Mouse (Mus musculus) erythroblast, embryonic 14.5 days (primary cell): ENCODE data around the gene Zfp536. TPM values are rescaled to one million over a fixed set of nuclear protein-coding genes. Genes with fewer than 3 reads are reported as not detected.

Experiments
- H3K27me3 ChIP-seq: 2 replicates; pipeline ENCODE4 v1.6.1; 2012; ENCODE audit warnings: inconsistent platforms; ENCODE audit not compliant: control insufficient read depth
- H3K36me3 ChIP-seq: 2 replicates; pipeline ENCODE4 v1.6.1; 2012; ENCODE audit warnings: mild to moderate bottlenecking, inconsistent platforms; ENCODE audit not compliant: control insufficient read depth
- H3K4me1 ChIP-seq: 2 replicates; pipeline ENCODE4 v1.6.1; 2012; ENCODE audit warnings: inconsistent platforms; ENCODE audit not compliant: control insufficient read depth
- H3K4me3 ChIP-seq: replicated peaks from 2 replicates; pipeline ENCODE3; 2012; ENCODE audit warnings: moderate library complexity, mild to moderate bottlenecking, inconsistent platforms
- H3K9me3 ChIP-seq: 2 replicates; pipeline ENCODE4 v1.6.1; 2012; ENCODE audit warnings: low read length, inconsistent platforms, mixed read lengths; ENCODE audit not compliant: control insufficient read depth
- GATA1 ChIP-seq: IDR thresholded peaks from 2 replicates; pipeline ENCODE4 v1.6.1; 2012; ENCODE audit warnings: low read length, inconsistent platforms, mixed read lengths
- TAL1 ChIP-seq: IDR thresholded peaks from 3 replicates; pipeline ENCODE4 v1.6.1; 2012; ENCODE audit warnings: low read length, inconsistent platforms, mixed read lengths
- polyA plus RNA-seq: library from polyadenylated mRNA; stranded (reverse); fragments of >175 nt; gene quantifications from 2 replicates; pipeline ENCODE4 v1.2.3, GENCODE M21; 2012

Zfp536 gene
- polyA plus RNA-seq, 1 experiment, result not detected

DNA sequence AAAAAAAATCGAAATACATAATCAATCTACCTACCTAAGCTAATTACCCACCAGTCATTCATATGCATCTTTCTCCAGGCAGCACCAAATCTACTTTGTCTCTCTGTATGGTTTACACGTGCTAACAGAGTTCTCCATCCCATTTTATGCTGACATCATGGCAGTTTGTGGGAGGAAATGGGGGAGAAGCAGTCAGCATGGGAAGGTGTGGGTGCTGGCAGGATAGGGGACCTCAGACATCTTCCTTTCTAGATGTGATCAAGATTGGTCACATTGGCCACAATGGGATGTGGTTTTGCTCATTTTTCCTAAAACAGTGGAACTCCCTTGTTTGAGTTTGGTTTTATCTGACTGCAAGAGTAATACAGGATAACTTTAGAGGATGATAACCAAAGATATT lies 252.0 kb downstream of the Zfp536 start:
- H3K4me3 ChIP-seq, result no peak overlapping the region
- no peaks in the 10 kb centered on the region for H3K36me3 ChIP-seq
- H3K27me3 ChIP-seq, result no peaks in the 10 kb centered on the region
- no peak for TF ChIP-seq GATA1
- TF ChIP-seq TAL1, result no peak
- no peaks in the 10 kb centered on the region; the same call in 1 of the 2 replicates for H3K9me3 ChIP-seq
- H3K4me1 ChIP-seq, result no peaks in the 10 kb centered on the region

DNA sequence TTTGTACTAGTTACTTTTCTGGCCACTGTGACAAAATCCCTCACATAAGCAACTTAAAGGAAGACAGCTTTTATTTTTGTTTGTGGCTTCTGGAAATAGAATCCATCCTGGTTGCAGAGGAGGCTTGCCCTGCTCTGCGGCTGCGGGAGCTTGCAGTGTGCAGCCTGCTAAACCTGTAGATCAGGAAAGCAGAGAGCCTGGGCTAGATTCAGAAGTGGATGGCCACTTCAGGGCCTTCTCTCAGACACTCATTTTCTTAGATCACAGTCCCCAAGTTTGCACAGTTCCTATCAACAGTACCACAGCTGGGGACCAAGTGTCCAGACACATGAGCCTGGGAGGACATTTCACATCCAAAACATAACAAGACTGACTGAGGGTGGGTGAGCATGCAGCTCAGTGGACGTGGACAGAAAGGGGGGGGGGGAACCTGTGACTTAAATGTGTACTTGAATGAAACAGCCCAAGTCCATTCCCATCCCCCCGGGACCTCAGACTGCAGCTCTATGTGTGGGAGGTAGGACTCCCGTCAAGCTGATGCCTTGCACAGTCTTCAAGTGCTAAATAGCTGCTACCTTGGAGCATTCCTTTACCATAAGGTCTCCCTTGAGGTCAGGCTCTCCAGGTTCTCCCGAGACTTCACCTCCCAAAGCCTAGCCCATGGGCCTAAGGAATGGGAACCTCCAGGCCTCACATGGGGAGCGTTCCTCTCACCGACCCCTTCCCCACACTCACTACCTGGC lies 262.3 kb downstream of the Zfp536 start:
- H3K27me3 ChIP-seq, result no peaks in the 10 kb centered on the region
- H3K36me3 ChIP-seq, result no peaks in the 10 kb centered on the region
- H3K9me3 ChIP-seq, result no peaks in the 10 kb centered on the region
- no peak for TF ChIP-seq TAL1
- TF ChIP-seq GATA1, result no peak
- H3K4me3 ChIP-seq, result no peak overlapping the region
- H3K4me1 ChIP-seq, result no peaks in the 10 kb centered on the region

DNA sequence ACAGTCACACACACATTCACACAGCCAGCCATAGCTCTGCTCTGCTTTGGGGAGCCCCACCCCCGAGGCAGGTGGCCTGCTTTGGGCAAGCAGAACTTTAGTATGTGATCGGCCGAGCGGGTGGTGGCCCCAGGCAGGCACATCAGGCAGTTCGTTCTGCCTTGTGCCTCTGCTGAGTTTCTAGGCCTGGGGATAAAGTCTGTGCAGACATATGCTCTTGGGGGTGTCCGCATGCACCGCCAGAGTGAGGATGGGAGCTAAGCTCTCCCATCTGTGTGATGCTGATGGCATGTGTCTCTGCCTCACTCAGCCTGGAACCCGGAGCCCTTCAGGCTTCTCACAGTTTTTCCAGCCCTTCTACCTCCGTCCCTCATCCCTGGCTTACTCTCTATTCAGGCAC lies 263.7 kb downstream of the Zfp536 start:
- H3K4me3 ChIP-seq, result no peak overlapping the region
- no peaks in the 10 kb centered on the region for H3K9me3 ChIP-seq
- no peaks in the 10 kb centered on the region for H3K36me3 ChIP-seq
- TF ChIP-seq TAL1 (no peak), GATA1 (no peak)
- H3K4me1 ChIP-seq, result no peaks in the 10 kb centered on the region
- no peaks in the 10 kb centered on the region for H3K27me3 ChIP-seq

DNA sequence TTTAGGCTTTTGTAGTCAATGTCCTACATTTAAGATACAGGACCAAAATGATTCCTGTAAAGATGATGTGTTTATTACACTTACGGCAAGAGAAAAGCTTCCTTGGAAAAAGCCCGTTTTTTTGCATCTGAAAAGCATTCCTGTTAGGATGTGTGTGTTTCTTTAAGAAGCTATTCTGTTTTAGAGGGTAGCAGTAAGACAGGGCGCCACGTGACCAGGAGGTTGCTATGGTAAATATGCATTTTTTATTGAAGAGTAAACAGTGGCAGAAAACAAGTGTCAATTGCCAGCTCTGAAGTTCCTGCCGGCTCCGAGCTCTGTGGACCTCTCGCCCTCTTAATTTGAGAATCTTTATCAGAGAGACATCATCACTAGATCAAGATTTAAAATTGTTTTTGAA lies 267.9 kb downstream of the Zfp536 start:
- Histone ChIP-seq H3K4me1 (no peaks in the 10 kb centered on the region), H3K27me3 (no peaks in the 10 kb centered on the region), H3K36me3 (no peaks in the 10 kb centered on the region), H3K4me3 (no peak overlapping the region), H3K9me3 (no peaks in the 10 kb centered on the region)
- TF ChIP-seq GATA1 (no peak), TAL1 (no peak)

DNA sequence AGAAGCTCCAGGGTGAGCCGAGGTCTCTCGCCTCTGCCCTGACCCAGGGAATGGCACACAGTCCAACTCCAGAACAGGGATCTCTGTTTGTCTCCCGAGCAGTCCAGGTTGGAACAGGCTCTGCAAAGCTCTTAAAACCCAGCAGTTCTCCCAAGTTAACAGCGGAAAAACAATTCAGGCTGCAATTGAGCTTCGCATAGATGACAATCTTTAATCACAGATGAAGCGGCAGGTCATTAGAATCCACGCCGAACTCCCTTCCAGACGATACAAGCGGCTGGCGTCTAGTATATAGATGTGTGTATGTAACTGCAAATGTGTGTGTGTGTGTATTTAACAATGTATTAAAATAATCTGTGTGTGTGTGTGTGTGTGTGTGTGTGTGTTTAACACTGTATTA lies 268.3 kb downstream of the Zfp536 start:
- Histone ChIP-seq H3K9me3 (no peaks in the 10 kb centered on the region), H3K36me3 (no peaks in the 10 kb centered on the region), H3K27me3 (no peaks in the 10 kb centered on the region), H3K4me3 (no peak overlapping the region), H3K4me1 (no peaks in the 10 kb centered on the region)
- TF ChIP-seq TAL1 (no peak), GATA1 (no peak)

DNA sequence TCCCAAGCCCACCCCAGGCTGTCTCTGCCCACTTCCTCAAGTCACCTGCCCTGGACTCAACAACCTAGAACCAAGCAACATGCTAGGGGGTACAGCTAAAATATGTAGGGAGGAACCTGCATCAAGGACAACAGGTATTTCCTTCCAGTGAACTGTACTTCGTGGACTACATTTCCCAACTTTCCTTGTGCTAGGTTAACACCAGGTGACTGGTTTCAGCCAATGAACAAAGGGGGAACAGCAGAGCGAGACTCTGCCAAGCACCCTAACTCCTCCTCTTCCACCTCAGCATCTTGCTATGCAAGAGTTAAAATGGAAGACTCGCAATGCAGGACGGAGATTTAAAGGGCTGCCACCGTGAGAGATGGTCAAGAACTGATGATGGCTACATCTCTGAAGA lies 274.6 kb downstream of the Zfp536 start:
- H3K4me1 ChIP-seq, result no peaks in the 10 kb centered on the region
- TF ChIP-seq TAL1, result no peak
- no peak for TF ChIP-seq GATA1
- H3K4me3 ChIP-seq, result no peak overlapping the region
- H3K36me3 ChIP-seq, result no peaks in the 10 kb centered on the region
- no peaks in the 10 kb centered on the region for H3K27me3 ChIP-seq
- no peaks in the 10 kb centered on the region for H3K9me3 ChIP-seq

DNA sequence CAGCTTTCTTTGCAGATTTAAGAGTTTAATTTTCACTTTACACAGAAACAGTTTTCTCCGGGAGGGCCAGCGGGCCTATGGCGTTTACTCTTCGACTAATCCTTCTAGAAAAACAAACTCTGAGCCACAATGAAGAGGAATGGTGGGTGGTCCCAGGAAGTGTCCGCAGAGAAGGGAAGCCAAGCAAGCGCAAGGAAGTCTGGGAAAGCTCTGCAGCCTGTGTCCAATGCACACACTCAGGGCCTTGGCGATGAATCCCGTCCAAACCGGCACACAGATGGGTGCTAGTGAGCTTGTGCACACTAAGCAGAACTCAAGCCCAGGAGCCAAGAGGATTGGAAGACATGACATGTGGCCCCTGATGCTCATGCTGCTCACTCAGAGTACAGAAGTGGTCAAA lies 276.9 kb downstream of the Zfp536 start:
- TF ChIP-seq TAL1 (no peak), GATA1 (no peak)
- Histone ChIP-seq H3K4me1 (no peaks in the 10 kb centered on the region), H3K36me3 (no peaks in the 10 kb centered on the region), H3K4me3 (no peak overlapping the region), H3K9me3 (no peaks in the 10 kb centered on the region), H3K27me3 (no peaks in the 10 kb centered on the region)

DNA sequence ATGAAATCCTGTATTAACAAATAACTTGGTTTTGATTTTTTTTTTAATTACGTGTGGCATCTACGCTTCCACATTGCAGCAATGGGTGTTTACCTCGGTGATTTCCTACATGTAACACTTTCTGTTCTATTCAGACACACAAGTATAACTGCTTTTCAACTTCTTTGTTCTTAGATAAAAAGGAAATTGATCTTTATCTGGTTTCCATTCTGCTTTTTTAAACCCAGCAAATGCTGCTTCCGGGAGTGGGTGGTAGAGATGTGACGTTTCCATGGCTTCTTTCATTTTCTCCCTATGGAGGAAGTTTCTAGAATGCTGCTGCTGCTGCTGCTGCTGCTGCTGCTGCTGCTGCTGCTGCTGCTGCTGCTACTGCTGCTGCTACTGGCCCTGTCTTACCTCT lies 283.1 kb downstream of the Zfp536 start:
- TF ChIP-seq GATA1 (no peak), TAL1 (no peak)
- no peaks in the 10 kb centered on the region for H3K4me1 ChIP-seq
- H3K27me3 ChIP-seq, result no peaks in the 10 kb centered on the region
- no peaks in the 10 kb centered on the region for H3K9me3 ChIP-seq
- no peaks in the 10 kb centered on the region for H3K36me3 ChIP-seq
- H3K4me3 ChIP-seq, result no peak overlapping the region

DNA sequence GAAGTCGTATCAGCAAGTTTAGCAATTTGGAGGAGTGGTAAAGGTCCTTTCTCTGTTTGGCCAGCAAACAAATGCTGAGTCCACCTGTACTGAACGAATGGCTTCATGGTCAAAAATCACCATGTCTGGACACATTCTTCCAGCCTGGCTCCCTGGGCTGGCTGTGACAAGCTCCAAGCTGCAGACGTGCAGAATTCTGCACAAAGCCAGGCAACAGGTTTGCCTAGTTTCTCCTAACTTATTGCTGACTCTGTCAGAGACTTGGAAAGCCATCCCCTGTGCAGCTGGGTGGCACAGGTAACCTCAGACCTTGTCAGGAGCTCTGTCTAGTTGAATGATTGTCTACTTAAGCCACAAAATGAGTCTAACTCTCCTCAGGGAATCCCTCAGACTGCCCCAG lies 288.5 kb downstream of the Zfp536 start:
- TF ChIP-seq TAL1 (no peak), GATA1 (no peak)
- H3K9me3 ChIP-seq, result peaks cover 3% of the 10 kb centered on the region; the same call in 1 of the 2 replicates
- no peaks in the 10 kb centered on the region for H3K36me3 ChIP-seq
- H3K4me3 ChIP-seq, result no peak overlapping the region
- H3K27me3 ChIP-seq, result no peaks in the 10 kb centered on the region
- H3K4me1 ChIP-seq, result no peaks in the 10 kb centered on the region

DNA sequence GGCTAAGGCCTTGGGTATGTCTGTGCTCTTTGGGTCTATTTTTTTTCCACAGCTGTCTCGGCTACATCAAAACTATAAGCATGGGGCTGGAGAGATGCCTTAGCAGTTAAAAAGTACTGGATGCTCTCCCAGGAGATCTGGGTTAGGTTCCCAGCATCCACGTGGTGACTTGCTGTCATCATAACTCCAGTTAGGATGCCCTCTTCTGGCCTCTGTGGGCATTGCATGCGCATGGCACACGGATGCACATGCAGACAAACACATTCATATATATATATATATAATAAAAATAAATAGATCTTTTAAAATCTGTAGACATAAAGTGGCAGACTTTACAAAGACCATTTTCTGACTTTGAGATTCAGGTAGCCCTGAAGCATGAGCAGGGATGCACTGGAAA lies 290.9 kb downstream of the Zfp536 start:
- no peaks in the 10 kb centered on the region for H3K4me1 ChIP-seq
- no peaks in the 10 kb centered on the region for H3K36me3 ChIP-seq
- H3K27me3 ChIP-seq, result no peaks in the 10 kb centered on the region
- H3K4me3 ChIP-seq, result no peak overlapping the region
- peaks cover 3% of the 10 kb centered on the region; the same call in 1 of the 2 replicates for H3K9me3 ChIP-seq
- TF ChIP-seq GATA1 (no peak), TAL1 (no peak)
